14 mouse cellular contexts compared by ENCODE assay signal in the genomic region with DNA sequence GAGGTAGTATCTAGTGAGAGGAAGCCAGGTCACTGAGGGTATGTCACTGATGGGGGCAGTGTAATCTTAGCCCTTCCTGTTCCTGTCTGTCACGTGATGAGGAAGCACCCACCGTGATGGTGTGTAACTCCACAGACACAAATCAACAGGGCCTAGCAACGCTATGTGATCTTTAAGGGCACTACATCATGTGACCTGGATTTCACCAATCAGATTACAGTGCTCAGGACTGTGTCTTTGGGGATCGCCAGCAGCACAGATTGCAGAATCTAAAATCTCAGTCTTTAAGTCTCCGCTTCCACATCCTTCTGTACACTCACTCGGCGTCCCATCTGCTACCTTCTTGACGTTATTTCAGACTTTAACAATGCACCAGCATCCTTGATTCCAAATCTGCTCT.
DNase-seq lines count a peak whose midpoint lies in the region; ATAC-seq lines count a peak whose summit lies in the region.
"Had no signal": no experiment of that assay in that cellular context is flagged by ENCODE, and none has a peak within 500 bp of the region (broad histone marks: within the 10 kb centered on the region; RNA-seq: fewer than 3 reads in every experiment).

No protein-coding gene starts in this region.

- intact Hi-C loops in left cerebral cortex, postnatal 14 days (cut with DNase I): loop anchor here (5.0 kb wide), 1 partner anchor 69 kb away; no protein-coding TSS in a partner anchor
- intact Hi-C loops in left cerebral cortex, postnatal 36 days (cut with DNase I): no loop called here

- DNase-seq in embryo, embryonic 10 days (ENCODE audit: low spot score): peak; percentile 7
- no peak for DNase-seq in embryo, embryonic 11 days
- peak; percentile 42 to 43 for DNase-seq in left cerebral cortex, postnatal 14 days (ENCODE audit: low spot score in 2 of 2)
- DNase-seq in left cerebral cortex, adult 11 months (ENCODE audit: low spot score): no peak
- peak; percentile 15 to 32 for DNase-seq in left cerebral cortex, postnatal 36 days (ENCODE audit: low spot score in 2 of 2)
- DNase-seq in thymus, postnatal 4 days: no peak
- DNase-seq: adrenal gland, postnatal 25 days; gastrocnemius, adult 2 months; heart, postnatal 14 days; kidney, adult 8-10 months; spleen, adult 18-20 months had no signal

- ATAC-seq in CD4-positive, CD25-positive, alpha-beta regulatory T cell, adult 4 months: peak; percentile 29
- ATAC-seq in megakaryocyte-erythroid progenitor cell, adult 5-6 weeks (replicated peaks; ENCODE audit: low FRiP score, low TSS enrichment, poor library complexity, severe bottlenecking): no peak
- ATAC-seq: hindbrain, postnatal 0 days had no signal

Comparison
In these comparisons a context has a peak if more than half of its experiments do, and no peak if none do; other contexts are left out.
1. DNase-seq: peak in embryo, embryonic 10 days (single experiment), left cerebral cortex, postnatal 14 days (2 of 2) and left cerebral cortex, postnatal 36 days (2 of 2); none in embryo, embryonic 11 days (single experiment), left cerebral cortex, adult 11 months (single experiment) and thymus, postnatal 4 days (single experiment).